Mouse (Mus musculus): ENCODE measurements around the gene Lrrc36. TPM values are rescaled to one million over a fixed set of nuclear protein-coding genes. Genes with fewer than 3 reads are reported as not detected.

Gene Lrrc36
- polyA plus RNA-seq, 1 experiment from 2014 or later = 0.50 TPM

DNA sequence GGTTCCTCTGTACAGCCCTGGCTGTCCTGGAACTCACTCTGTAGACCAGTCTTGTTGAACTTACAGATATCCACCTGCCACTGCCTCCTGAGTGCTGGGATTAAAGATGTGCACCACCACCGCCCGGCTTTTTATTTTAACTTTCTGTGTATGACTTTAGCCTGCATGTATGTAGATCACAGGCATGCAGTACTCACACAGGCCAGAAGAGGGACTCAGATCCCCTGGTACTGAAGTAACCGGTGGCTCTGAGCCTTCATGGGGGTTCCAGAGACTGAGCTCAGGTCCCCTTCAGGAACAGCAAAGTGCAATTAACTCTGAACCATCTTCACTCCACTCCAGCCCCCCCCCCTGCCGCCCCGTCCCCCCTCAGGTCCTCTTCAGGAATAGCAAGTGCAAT is 25.5 kb downstream of the Lrrc36 start:
- no peak overlapping the region for H3K4me3 ChIP-seq (ENCODE audit: low read depth, low read length)
- H3K9ac ChIP-seq = no peak overlapping the region
- 40% methylated on average over 5 of the region's 5 CpGs for WGBS
- peak; percentile 64 for TF ChIP-seq CTCF (IDR thresholded peaks at IDR 0.05; ENCODE audit: low read depth)
- H3K27ac ChIP-seq (ENCODE audit: low read depth) = no peak overlapping the region
- H3K4me1 ChIP-seq (ENCODE audit: insufficient read depth) = no peaks in the 10 kb centered on the region
- H3K9me3 ChIP-seq (ENCODE audit: low read depth, low read length) = no peaks in the 10 kb centered on the region
- H3K36me3 ChIP-seq (ENCODE audit: insufficient read depth) = no peaks in the 10 kb centered on the region
- no peak overlapping the region for H3K4me2 ChIP-seq
- ATAC-seq (ENCODE audit: insufficient read depth) (no peak), DNase-seq (peak; percentile 79)
- no peaks in the 10 kb centered on the region for H3K27me3 ChIP-seq (ENCODE audit: insufficient read depth, low read length)

DNA sequence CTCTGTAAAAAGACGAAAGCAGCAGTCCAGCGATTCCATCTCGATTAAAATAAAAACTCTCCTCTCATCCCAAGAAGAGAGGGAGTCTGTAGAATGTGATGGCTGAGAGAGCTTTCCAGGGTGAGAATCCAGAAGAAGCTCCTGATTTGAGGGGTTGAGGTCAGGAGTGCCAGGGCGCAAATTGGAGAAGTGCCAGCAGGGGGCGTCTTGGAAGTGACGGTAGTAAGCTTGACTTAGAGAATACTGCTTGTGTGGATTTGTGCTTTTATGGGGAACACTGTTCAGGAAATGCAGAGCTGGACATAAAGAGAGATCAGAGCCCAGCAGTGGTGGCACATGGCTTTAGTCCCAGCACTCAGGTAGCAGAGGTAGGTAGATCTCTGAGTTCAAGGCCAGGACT is 28.1 kb downstream of the Lrrc36 start:
- Histone ChIP-seq H3K36me3 (ENCODE audit: insufficient read depth) (no peaks in the 10 kb centered on the region), H3K4me1 (ENCODE audit: insufficient read depth) (peaks cover 3% of the 10 kb centered on the region; the same call in 1 of the 2 replicates), H3K9ac (no peak overlapping the region), H3K27ac (ENCODE audit: low read depth) (no peak overlapping the region), H3K4me3 (ENCODE audit: low read depth, low read length) (no peak overlapping the region), H3K9me3 (ENCODE audit: low read depth, low read length) (no peaks in the 10 kb centered on the region), H3K4me2 (no peak overlapping the region), H3K27me3 (ENCODE audit: insufficient read depth, low read length) (no peaks in the 10 kb centered on the region)
- peak; percentile 83 for DNase-seq
- 8% methylated on average over 6 of the region's 6 CpGs for WGBS
- TF ChIP-seq CTCF (IDR thresholded peaks at IDR 0.05; ENCODE audit: low read depth) = peak; percentile 71
- ATAC-seq (ENCODE audit: insufficient read depth) = peak; percentile 54; the same call in 1 of the 2 replicates

DNA sequence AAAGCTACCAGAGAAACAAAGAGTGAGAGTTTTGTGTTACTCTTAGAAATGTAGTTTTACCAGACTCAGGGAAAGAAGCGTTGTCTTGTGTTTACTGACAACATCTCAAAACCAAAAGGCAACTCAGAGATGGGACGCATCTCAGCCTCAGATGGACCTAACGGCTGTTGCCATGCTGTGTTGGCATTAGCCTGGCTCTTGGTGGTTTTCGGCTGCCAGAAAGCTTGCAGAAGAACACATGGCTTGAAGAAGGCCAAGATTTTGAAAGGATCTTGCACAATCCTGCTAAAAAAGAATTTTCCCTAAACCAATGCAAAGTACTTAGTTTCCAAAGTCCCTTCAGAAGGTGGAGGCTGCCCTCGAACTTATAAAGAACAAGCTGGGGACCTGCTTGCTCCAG is 29.3 kb downstream of the Lrrc36 start:
- TF ChIP-seq CTCF (IDR thresholded peaks at IDR 0.05; ENCODE audit: low read depth) = no peak
- no peak overlapping the region for H3K4me2 ChIP-seq
- H3K9ac ChIP-seq = no peak overlapping the region
- no peaks in the 10 kb centered on the region for H3K36me3 ChIP-seq (ENCODE audit: insufficient read depth)
- H3K4me1 ChIP-seq (ENCODE audit: insufficient read depth) = peaks cover 3% of the 10 kb centered on the region; the same call in 1 of the 2 replicates
- H3K27me3 ChIP-seq (ENCODE audit: insufficient read depth, low read length) = no peaks in the 10 kb centered on the region
- H3K9me3 ChIP-seq (ENCODE audit: low read depth, low read length) = no peaks in the 10 kb centered on the region
- H3K27ac ChIP-seq (ENCODE audit: low read depth) = no peak overlapping the region
- 90% methylated on average over 5 of the region's 5 CpGs for WGBS
- ATAC-seq (ENCODE audit: insufficient read depth) = no peak
- H3K4me3 ChIP-seq (ENCODE audit: low read depth, low read length) = no peak overlapping the region
- DNase-seq = no peak

DNA sequence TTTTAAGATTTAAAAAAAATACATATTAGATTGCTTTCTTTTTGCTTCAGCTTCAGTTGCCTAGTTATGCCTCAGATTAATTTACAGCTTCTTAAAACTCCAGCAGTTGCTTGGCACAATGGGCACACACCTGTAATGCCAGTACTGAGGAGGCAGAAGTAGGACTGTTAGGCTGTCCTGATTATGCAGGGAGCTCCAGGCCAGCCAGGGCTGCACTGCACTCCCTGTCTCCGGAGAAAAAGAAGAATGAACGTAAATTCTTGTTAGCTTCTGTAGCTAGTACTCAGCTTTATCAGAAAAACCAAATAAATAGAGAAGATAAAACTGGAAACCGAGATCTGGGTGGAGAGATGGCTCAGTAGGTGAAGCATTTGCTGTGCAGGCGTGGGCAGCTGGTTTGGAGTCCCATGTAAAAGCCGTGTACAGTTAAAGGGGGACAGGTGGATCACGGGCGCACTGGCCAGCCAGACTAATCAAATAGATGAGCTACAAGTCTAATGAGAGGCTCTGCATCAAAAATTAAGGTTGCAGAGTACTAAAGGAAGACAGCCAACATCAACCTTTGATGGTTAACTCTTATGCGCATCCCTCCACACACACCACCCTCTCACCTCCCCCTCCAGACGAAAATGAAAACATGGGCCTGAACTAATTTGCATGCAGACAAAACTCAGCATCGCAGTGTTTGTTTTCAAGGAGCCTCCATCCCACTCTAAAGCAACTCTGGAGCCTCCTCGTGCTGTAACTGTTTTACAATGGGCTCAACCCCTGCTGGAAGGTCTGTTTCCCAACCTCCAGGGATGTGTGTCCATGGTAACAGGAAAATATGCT is 32.1 kb downstream of the Lrrc36 start:
- 32% methylated on average over 11 of the region's 11 CpGs for WGBS
- Histone ChIP-seq H3K9ac (no peak overlapping the region), H3K4me3 (ENCODE audit: low read depth, low read length) (no peak overlapping the region), H3K9me3 (ENCODE audit: low read depth, low read length) (no peaks in the 10 kb centered on the region), H3K27ac (ENCODE audit: low read depth) (0 out of 2 replicates have a peak overlapping the region, but pooled peaks have one; percentile 13), H3K4me1 (ENCODE audit: insufficient read depth) (peaks cover 3% of the 10 kb centered on the region; the same call in 1 of the 2 replicates), H3K27me3 (ENCODE audit: insufficient read depth, low read length) (no peaks in the 10 kb centered on the region), H3K4me2 (no peak overlapping the region), H3K36me3 (ENCODE audit: insufficient read depth) (no peaks in the 10 kb centered on the region)
- DNase-seq (peak; percentile 37), ATAC-seq (ENCODE audit: insufficient read depth) (no peak)
- no peak for TF ChIP-seq CTCF (IDR thresholded peaks at IDR 0.05; ENCODE audit: low read depth)

DNA sequence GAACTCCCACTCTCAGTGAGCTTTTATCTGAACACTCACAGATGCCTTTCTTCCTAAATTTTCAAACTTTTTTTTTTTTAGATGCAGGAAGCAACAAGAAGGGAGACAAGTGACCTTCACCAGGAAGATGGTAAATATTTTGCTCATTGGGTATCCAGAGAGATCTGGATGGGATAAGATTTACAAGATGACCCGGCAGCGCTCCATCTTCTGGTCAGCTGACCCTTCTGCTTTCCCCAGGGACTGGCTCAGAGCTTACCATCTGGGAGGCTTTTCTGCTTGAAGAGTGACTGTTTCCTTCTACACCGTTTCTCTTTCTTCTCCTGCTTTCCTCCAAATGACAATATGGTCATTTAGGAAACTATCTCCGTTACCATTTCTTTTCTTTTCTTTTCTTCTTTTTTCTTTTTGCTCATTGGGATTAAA is 32.8 kb downstream of the Lrrc36 start:
- H3K4me2 ChIP-seq = no peak overlapping the region
- DNase-seq (no peak), ATAC-seq (ENCODE audit: insufficient read depth) (no peak)
- H3K4me1 ChIP-seq (ENCODE audit: insufficient read depth) = peaks cover 3% of the 10 kb centered on the region; the same call in 1 of the 2 replicates
- no peak overlapping the region for H3K4me3 ChIP-seq (ENCODE audit: low read depth, low read length)
- 36% methylated on average over 4 of the region's 4 CpGs for WGBS
- H3K27ac ChIP-seq (ENCODE audit: low read depth) = 0 out of 2 replicates have a peak overlapping the region, but pooled peaks have one; percentile 13
- no peaks in the 10 kb centered on the region for H3K36me3 ChIP-seq (ENCODE audit: insufficient read depth)
- H3K27me3 ChIP-seq (ENCODE audit: insufficient read depth, low read length) = no peaks in the 10 kb centered on the region
- no peak for TF ChIP-seq CTCF (IDR thresholded peaks at IDR 0.05; ENCODE audit: low read depth)
- H3K9ac ChIP-seq = no peak overlapping the region
- H3K9me3 ChIP-seq (ENCODE audit: low read depth, low read length) = no peaks in the 10 kb centered on the region

DNA sequence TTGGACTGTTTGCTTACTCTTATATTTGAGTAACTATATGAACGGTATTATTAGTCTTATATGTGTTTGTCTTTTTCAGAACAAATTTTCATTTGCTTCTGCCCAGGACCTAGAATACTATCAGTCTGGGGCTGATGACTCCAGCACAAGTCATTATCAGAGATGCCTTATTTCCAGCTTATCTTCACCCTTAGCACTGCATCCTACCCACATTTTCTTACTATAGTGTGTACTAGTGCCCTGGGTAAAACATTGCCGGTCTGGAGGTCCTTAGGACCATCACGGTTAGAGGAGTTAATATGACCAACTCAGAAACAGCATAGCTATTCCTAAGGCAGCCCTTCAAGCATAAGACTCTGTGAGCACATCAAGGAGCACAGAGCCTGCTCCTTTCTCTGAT is 34.8 kb downstream of the Lrrc36 start:
- no peaks in the 10 kb centered on the region for H3K27me3 ChIP-seq (ENCODE audit: insufficient read depth, low read length)
- H3K4me1 ChIP-seq (ENCODE audit: insufficient read depth) = peaks cover 3% of the 10 kb centered on the region; the same call in 1 of the 2 replicates
- WGBS = 86% methylated on average over 3 of the region's 3 CpGs
- no peak overlapping the region for H3K27ac ChIP-seq (ENCODE audit: low read depth)
- H3K9ac ChIP-seq = no peak overlapping the region
- no peaks in the 10 kb centered on the region for H3K36me3 ChIP-seq (ENCODE audit: insufficient read depth)
- H3K4me3 ChIP-seq (ENCODE audit: low read depth, low read length) = no peak overlapping the region
- H3K4me2 ChIP-seq = no peak overlapping the region
- ATAC-seq (ENCODE audit: insufficient read depth) = no peak
- no peaks in the 10 kb centered on the region for H3K9me3 ChIP-seq (ENCODE audit: low read depth, low read length)
- DNase-seq = no peak
- no peak for TF ChIP-seq CTCF (IDR thresholded peaks at IDR 0.05; ENCODE audit: low read depth)

DNA sequence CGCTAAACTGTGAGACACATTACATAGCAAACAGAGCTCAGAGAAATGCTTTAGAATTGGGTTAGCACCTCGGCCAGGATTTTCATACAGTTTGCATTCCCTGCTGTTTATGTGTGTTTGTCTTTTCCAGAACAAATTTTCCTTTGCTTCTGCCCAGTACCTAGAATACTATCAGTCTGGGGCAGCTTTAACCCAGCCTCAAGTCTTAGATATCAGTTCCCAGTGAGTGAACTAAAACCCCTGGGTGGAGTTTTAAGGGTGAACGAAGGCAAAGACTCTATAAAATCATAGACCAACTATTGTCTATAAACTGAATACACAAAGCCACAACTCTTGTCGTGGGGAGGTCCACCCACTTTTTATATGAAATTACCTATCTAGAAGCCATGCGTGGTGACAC is 35.2 kb downstream of the Lrrc36 start:
- Histone ChIP-seq H3K36me3 (ENCODE audit: insufficient read depth) (no peaks in the 10 kb centered on the region), H3K9ac (no peak overlapping the region), H3K27ac (ENCODE audit: low read depth) (no peak overlapping the region), H3K9me3 (ENCODE audit: low read depth, low read length) (no peaks in the 10 kb centered on the region), H3K27me3 (ENCODE audit: insufficient read depth, low read length) (no peaks in the 10 kb centered on the region), H3K4me1 (ENCODE audit: insufficient read depth) (peaks cover 3% of the 10 kb centered on the region; the same call in 1 of the 2 replicates), H3K4me2 (no peak overlapping the region), H3K4me3 (ENCODE audit: low read depth, low read length) (no peak overlapping the region)
- ATAC-seq (ENCODE audit: insufficient read depth) (no peak), DNase-seq (no peak)
- WGBS = 74% methylated on average over 5 of the region's 5 CpGs
- TF ChIP-seq CTCF (IDR thresholded peaks at IDR 0.05; ENCODE audit: low read depth) = no peak
